Mouse (Mus musculus): Measurements from ENCODE around the gene Phf20.

Gene Phf20

DNA sequence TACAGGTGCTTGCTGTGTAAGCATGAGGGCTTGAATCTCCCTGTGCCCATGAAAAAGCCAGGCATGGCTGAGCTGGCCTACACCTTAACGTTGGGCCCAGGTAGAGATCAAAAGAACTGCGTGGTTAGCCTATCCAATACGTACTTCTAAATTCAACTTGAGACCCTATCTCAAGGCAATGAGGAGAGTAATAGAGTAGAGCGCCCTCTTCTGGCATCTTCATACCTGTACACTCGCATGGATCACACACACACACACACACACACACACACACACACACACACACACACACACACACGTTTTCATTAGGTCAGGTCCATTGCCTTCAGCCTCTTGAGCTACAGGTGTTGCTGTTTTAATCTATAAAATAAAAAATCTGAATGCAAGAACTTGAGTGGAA, 118.5 kb downstream of the Phf20 start:
- DNase-seq: no peak

- DNase-seq: no peak
Observed at GRCm38 (mm10) chr2:156318491-156318890, 122.2 kb downstream of the Phf20 start.

DNA sequence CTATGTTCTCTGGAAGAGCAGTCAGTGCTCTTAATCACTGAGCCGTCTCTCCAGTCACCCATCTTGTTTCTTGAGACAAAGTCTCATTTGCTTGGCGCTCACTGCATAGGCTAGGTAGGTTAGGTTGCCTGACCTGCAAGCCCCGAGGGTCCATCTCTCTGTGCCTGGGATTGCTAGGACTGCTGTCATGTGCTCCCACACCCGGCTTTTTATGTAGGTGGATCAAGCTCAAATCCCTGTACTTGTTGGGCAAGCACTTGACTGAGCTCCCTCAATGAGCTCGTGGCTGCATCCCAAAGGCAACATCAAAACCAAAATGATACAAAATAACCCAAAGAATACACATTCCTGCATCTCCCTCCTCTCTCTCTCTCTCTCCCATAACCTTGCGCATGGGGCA, 125.3 kb downstream of the Phf20 start:
- no peak for DNase-seq

DNA sequence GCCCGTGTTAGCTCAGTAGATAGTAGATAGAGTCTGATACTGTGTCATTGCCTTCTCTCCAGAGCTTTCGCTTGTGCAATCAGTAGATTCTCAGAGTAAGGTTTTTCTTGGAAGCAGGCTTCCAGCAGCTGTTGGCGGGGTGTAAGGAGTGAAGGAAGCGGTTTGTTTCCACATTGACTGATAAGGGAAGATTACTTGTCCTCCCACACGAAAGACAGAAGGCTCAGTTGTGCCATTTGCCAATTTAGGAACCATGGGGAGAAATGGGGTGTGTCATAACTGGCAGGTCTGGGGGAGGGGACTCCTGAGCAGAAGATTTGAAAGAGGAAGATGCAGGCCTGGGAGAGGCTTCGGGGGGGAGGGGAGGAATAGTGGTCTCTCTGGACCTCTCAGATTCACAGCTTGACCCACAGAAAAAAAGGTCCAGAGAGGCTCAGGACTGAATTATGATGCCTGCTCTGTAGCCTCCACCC, 127.9 kb downstream of the Phf20 start:
- DNase-seq: peak; percentile 23 to 33

DNA sequence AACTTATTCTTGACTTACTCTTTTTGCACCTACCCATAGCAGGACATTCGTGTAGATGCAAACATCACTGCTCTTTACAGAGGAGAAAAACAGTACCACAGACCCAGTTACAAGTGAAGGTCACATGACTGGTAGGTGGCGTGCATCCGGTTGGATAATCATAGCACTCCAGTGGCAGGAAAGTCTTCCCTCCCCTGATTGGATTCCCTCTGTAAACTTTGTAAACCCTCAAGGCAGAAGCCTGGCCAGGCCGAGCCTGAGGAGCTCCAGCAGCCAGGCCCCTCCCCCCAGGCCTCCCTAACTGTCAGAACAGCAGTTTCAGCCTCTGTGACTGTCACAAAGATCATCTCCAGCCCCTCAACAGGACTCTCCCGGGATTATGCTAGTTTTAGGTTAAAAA, 128.4 kb downstream of the Phf20 start:
- DNase-seq: peak; percentile 37 to 65

DNA sequence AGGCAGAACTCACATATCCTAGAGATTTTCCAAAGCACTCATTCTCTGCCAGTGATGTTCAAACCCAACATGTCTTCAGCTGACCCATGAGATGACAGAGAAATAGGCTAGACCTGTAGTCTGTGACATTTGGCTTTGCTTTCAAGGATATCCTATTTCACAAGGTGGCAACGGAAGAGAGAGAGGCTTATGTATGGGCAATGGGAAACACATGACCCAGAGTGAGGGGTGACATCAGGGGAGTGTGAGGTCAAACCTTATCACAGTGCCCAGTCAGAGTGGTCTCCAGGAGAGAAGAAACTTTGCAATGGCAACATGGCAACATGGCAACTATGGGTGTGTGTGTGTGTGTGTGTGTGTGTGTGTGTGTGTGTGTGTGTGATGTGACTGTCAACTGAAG, 134.4 kb downstream of the Phf20 start:
- DNase-seq: no peak

DNA sequence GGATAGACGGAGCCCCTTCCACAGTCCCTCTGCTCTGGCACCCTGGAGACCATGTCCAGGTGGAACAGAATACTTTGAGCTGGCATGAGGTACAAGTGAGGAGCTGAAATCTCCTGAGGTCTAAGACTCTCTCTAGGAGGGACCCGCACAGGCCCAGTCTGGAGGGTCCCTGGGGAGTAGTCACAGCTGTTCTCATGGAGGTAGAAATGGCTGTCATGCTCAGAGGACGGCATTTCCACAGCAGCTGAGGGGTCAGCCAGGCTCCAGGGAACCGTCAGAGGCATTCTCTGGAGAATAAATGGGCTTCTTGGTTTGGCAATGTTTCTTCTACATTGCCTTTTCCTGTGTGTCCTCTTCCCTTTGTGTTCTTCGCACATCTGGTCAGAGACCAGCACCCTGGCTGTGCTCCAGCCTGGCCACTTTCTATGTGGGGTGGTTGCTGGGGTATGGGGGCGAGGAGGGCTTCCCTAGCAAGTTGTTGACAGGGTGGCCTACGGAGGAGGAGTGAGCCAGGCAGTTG, 135.2 kb downstream of the Phf20 start:
- DNase-seq: no peak

DNA sequence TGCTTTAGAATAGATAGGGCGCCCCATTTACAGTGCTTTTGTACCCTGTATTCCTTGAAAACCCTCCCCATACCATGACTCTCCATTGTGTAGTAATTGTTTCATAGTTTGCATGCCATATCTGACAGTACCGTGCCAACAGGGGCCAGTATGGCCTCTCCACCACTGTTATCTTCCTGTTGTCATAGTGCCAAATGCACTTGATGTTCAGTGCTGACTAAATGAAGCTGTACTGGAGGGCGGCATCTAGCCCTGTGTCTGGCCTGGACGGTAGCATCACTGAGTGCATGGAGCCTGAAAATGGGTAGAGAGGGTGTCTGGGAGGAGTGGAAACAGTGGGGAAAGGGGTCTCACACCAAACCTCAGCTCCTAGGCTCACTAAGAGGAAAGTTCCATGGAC, 143.8 kb downstream of the Phf20 start:
- DNase-seq: no peak

DNA sequence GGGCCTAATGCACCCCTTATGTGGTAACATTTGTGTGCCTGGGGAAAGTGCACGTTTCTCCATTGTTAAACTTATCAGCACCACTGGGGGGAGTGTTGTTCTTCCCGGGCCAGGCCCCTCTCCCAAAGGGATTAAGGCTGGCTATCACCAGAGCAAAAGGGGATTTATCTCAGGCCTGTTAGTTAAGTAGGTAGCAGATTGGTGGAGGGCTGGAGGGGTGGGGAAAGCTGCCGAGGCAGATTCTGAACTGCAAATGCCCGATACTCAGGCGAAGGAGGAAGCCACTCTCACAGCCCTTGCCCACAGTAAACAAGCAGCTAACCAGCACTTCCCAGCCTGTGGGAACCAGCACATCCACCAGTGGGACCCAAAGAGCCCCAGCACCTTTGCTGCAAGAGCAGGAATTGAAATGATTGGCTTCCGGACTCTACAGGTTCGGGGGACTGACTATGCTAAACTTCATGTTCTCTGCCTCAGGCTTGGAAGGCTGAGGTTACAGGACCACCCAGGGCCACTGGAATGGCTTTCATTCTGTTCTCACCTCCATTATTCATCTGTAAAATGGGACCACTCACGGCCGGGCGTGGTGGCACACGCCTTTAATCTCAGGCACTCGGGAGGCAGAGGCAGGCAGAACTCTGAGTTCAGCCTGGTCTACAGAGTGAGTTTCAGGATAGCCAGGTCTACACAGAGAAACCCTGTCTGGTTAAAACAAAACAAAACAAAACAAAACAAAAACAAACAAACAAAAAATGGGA, 148.7 kb downstream of the Phf20 start:
- peak; percentile 38 to 54 for DNase-seq

DNA sequence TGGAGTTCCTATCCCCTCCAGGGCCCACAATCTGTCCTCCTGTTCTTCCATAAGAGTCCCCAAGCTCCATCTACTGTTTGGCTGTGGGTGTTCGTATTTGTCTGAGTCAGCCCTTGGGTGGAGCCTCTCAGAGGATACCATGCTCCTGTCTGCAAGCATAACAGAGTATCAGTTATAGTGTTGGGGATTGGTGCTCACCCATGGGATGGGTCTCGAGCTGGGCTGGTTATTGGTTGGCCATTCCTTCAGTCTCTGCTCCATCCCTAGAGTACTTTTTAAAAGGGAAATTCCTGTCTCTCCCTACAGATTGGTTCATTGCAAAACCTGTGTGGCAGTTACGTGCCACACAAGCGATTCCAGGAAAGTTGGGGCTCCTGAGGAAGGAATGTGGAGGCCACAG, 152.5 kb downstream of the Phf20 start:
- DNase-seq: no peak

DNA sequence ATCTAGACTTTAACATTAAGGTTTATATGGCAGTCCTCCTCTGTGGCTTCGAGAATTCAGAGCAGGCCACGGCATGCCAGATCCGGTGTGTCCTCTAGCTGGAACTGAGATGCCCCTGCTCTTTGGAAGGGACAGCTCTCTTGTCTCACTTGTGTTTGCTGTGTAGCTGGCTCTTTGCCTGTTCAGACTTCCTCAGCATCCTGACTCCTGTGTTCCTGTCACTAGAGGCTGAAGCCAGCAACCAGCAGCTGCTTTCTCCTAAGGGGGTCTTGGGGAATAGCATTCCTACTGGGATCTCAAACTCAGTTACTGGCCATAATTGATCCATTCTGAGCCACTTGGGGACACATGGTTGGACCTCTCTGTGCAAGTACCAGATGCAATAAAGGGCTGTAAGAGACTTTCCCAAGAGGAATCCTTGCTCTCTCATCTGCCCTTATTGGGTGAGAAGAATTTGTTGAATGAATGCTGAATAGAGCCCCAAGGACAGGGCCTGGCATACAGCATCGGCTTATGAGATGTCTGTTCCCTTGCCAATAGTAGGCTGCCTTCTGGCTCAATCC, 153.1 kb downstream of the Phf20 start:
- DNase-seq: no peak

DNA sequence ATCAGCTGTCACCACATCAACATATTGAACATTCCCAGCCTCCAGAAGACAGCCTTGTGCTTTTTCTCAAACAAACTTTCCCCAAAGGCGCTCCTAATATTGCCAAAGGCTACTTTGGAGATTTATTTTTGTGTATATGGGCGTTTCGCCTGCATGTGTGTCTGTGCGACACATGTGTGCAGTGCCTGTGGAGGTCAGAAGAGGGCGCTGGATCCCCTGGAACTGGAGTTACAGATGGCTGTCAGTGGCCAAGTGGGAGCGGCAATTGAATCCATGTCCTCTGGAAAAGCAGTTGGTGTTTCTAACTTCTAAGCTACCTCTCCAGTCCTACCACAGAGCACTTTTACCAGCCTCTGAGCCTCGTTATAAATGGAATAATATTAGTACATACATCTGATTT, 155.0 kb downstream of the Phf20 start:
- DNase-seq: peak in 1 of 2 experiments; percentile 48

GRCm38 (mm10) chr2:156352413-156353165, 156.3 kb downstream of the Phf20 start:
- DNase-seq: peak in 1 of 2 experiments; percentile 49

GRCm38 (mm10) chr2:156353265-156353692, 157.0 kb downstream of the Phf20 start:
- DNase-seq: peak; percentile 16 to 35

- peak; percentile 87 to 92 for DNase-seq
Observed at GRCm38 (mm10) chr2:156356031-156356430, 159.8 kb downstream of the Phf20 start.
